Mouse (Mus musculus) cortical plate, adult 2 months (tissue): ENCODE measurements at regions not wholly inside any gene's neighbourhood (a gene's known extent, or its start where the extent isn't known, plus 50 kb on each side); places are given as distances from the start of the nearest gene placed in this dataset.

Source experiments
- CTCF ChIP-seq: fragments of 200-500 bp; IDR thresholded peaks from 2 replicates; pipeline ENCODE4 v1.5.1; 2011; ENCODE audit warnings: mild to moderate bottlenecking, control low read depth, low read length; ENCODE audit not compliant: insufficient read depth; ENCODE audit errors: extremely low read depth
- POLR2A ChIP-seq: fragments of 200-500 bp; IDR thresholded peaks from 2 replicates; pipeline ENCODE4 v1.6.1; 2011; ENCODE audit warnings: mild to moderate bottlenecking, low read length, control low read depth; ENCODE audit not compliant: insufficient read depth; ENCODE audit errors: extremely low read depth

DNA sequence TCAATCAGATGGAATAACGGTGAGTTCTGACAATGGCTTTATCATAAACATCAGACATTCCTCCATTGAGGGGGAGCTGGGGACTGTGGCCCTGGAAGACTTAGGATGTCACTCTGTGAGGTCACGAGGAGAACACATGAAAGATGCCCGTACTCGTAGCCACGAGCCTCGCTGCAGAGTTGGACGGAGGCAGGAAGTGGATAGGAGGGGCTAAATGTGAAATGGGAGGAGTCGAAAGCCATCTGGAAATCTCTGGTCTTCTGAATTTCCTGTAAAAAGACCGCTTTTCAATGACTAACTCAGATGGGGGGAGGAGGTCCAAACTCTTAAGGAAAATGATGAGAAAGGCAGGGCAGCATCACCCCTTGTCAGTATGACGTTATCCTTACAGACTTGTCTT is 210.5 kb downstream of the Gm45692 start:
- TF ChIP-seq CTCF (no peak), POLR2A (no peak)
